32 mouse cellular contexts compared by ENCODE assay signal in genomic region chr1:171105226-171105625, GRCm38 (mm10). TPM values are rescaled to one million over a fixed set of nuclear protein-coding genes. Genes with fewer than 3 reads are reported as not detected.
A peak's percentile ranks its signal among the peaks of the same experiment; 100 is the strongest.
DNase-seq lines count a peak whose midpoint lies in the region; TF ChIP-seq lines count a peak whose summit lies in the region.
"Had no signal": no experiment of that assay in that cellular context is flagged by ENCODE, and none has a peak within 500 bp of the region (broad histone marks: within the 10 kb centered on the region; RNA-seq: fewer than 3 reads in every experiment).

No protein-coding gene starts in this region.

- TF ChIP-seq CTCF in cerebellum, adult 2 months (IDR thresholded peaks at IDR 0.05; ENCODE audit: borderline replicate concordance, insufficient read depth, low read depth, low read length) = no peak

- H3K27ac ChIP-seq in cerebellum, adult 2 months (ENCODE audit: insufficient read depth, low read length) = no peak overlapping the region
- H3K27ac ChIP-seq: forebrain, embryonic 12.5 days; heart, embryonic 10.5 days; hindbrain, embryonic 13.5 days; limb, embryonic 10.5 days; limb, embryonic 15.5 days; liver, embryonic 13.5 days; macrophage had no signal

- DNase-seq in adrenal gland, adult (ENCODE audit: inconsistent age in 2 of 2, low spot score in 1 of 2) = peak; percentile 74 to 83
- no peak for DNase-seq in adrenal gland, postnatal 4 days (ENCODE audit: low spot score in 2 of 2)
- DNase-seq in ovary, postnatal 36 days (ENCODE audit: low spot score) = peak; percentile 37
- no peak for DNase-seq in ovary, postnatal 14 days (ENCODE audit: low spot score)
- DNase-seq in adrenal gland, postnatal 36 days = peak; percentile 56 to 60
- no peak for DNase-seq in cerebellum, adult 11-12 months
- DNase-seq in cerebellum, adult 2 months = no peak
- DNase-seq: cerebellum, adult 9-11 months; forebrain, postnatal 0 days; gastrocnemius, postnatal 10 days; heart, postnatal 4 days; kidney, adult 9 months; kidney, postnatal 10 days; layer of hippocampus, adult 9-11 months; liver, embryonic 13.5 days; lung, adult 18-20 months; midbrain, embryonic 14.5 days; right cerebral cortex, postnatal 4 days; thymus, postnatal 14 days had no signal

- H3K4me1 ChIP-seq in cerebellum, adult 2 months (ENCODE audit: control insufficient read depth, insufficient read depth, low read length) = no peaks in the 10 kb centered on the region

- no peak for TF ChIP-seq POLR2A in cerebellum, adult 2 months (IDR thresholded peaks at IDR 0.05; ENCODE audit: borderline replicate concordance, insufficient read depth, low read length)

- 78% methylated on average over 6 of the region's 6 CpGs for WGBS in cerebellum, adult 2 months

- no peak overlapping the region for H3K4me3 ChIP-seq in cerebellum, adult 2 months (replicated peaks; ENCODE audit: insufficient read depth, low read depth, low read length)
- H3K4me3 ChIP-seq: erythroblast, embryonic 14.5 days; forebrain, embryonic 12.5 days; heart, embryonic 10.5 days; hindbrain, embryonic 13.5 days; limb, embryonic 10.5 days; limb, embryonic 15.5 days; liver, embryonic 13.5 days had no signal

- H3K27me3 ChIP-seq in cerebellum, adult 2 months (ENCODE audit: control insufficient read depth, insufficient read depth, low read length) = no peaks in the 10 kb centered on the region
- H3K27me3 ChIP-seq: CH12.LX; hindbrain, embryonic 13.5 days; limb, embryonic 15.5 days; liver, embryonic 13.5 days had no signal

RNA-seq across cellular contexts. Expression of gene Cfap126, which starts 8.5 kb away (rescaled TPM):
- total RNA-seq in adrenal gland, postnatal 4 days (2021) = 1 to 10 TPM; 2.1 to 2.7 TPM
- total RNA-seq in adrenal gland, postnatal 36 days (2021) = 1 to 10 TPM; 1.9 to 2.6 TPM
- polyA plus RNA-seq in cerebellum, adult 2 months (2012; rRNA removed) = 5.6 and 8.0 TPM in 2 replicates
- total RNA-seq: ES-E14 had no signal

RNA-seq across cellular contexts. Expression of gene Fcgr3, which starts 40.5 kb away (rescaled TPM):
- total RNA-seq in adrenal gland, postnatal 4 days (2021) = 10 to 100 TPM; 13.8 to 15.7 TPM
- 10 to 100 TPM; 10.9 to 19.5 TPM for total RNA-seq in adrenal gland, postnatal 36 days (2021)
- 5.2 and 6.0 TPM in 2 replicates for polyA plus RNA-seq in cerebellum, adult 2 months (2012; rRNA removed)
- polyA plus RNA-seq: C2C12; erythroblast, embryonic 14.5 days had no signal

RNA-seq across cellular contexts. Expression of gene Sdhc, which starts 45.2 kb away (rescaled TPM):
- 100 to 1,000 TPM; 359 to 386 TPM for total RNA-seq in adrenal gland, postnatal 4 days (2021)
- 100 to 1,000 TPM; 438 to 454 TPM for total RNA-seq in adrenal gland, postnatal 36 days (2021)
- 302 and 305 TPM in 2 replicates for polyA plus RNA-seq in cerebellum, adult 2 months (2012; rRNA removed)

RNA-seq across cellular contexts. Expression of gene Mpz, which starts 45.3 kb away (rescaled TPM):
- 10 to 100 TPM; 23.9 to 53.3 TPM for total RNA-seq in adrenal gland, postnatal 4 days (2021)
- 1 to 10 TPM; 1.5 to 1.6 TPM for total RNA-seq in adrenal gland, postnatal 36 days (2021)
- 0.16 and 0.34 TPM in 2 replicates for polyA plus RNA-seq in cerebellum, adult 2 months (2012; rRNA removed)
- total RNA-seq: left cerebral cortex, postnatal 10 days; monocyte, adult 5-6 weeks had no signal
- polyA plus RNA-seq: erythroblast, embryonic 14.5 days; liver, embryonic 13.5 days; macrophage; neural tube, embryonic 14.5 days had no signal

Comparison
In these comparisons a context has a peak if more than half of its experiments do, and no peak if none do; other contexts are left out.
1. DNase-seq: peak in adrenal gland, adult (2 of 2), ovary, postnatal 36 days (single experiment) and adrenal gland, postnatal 36 days (2 of 2); none in adrenal gland, postnatal 4 days (0 of 2), ovary, postnatal 14 days (single experiment), cerebellum, adult 11-12 months (single experiment) and cerebellum, adult 2 months (0 of 2).